Comparison of ENCODE assay signal across 8 mouse cellular contexts in the genomic region with DNA sequence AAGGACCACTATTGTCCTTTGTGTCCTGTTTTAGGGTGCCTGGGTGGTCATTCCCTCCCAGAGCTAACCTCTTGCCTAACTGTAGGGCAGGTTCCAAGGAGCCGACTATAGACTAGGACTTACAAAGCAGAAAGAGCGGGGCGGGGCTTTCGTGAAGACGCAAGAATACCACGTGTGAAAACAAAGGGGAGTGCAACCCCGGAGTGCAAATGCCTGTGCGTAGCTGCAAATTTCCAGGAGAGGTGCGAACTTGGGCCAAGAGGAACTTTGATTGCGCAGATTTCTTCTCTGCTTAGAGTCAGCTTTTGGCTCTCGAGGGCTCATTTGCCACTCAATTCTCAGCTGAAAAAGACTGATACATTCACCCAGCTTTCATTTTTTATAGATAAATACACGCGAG. TPM values are rescaled to one million over a fixed set of nuclear protein-coding genes. Genes with fewer than 3 reads are reported as not detected.
DNase-seq lines count a peak whose midpoint lies in the region; ATAC-seq and TF ChIP-seq lines count a peak whose summit lies in the region.

No protein-coding gene starts in this region.

- H3K27ac ChIP-seq in left cerebral cortex, adult 2 months = peak overlapping the region; percentile 16; the same call in 1 of the 2 replicates
- H3K27ac ChIP-seq in forebrain, embryonic 15.5 days (replicated peaks) = peak overlapping the region; percentile 57
- peak overlapping the region; percentile 49 for H3K27ac ChIP-seq in hindbrain, embryonic 15.5 days (replicated peaks)
- peak overlapping the region; percentile 97 for H3K27ac ChIP-seq in midbrain, embryonic 15.5 days
- 0 out of 2 replicates have a peak overlapping the region, but pooled peaks have one; percentile 18 for H3K27ac ChIP-seq in stomach, embryonic 16.5 days (ENCODE audit: low read length)

- H3K9me3 ChIP-seq in forebrain, embryonic 15.5 days = no peaks in the 10 kb centered on the region
- H3K9me3 ChIP-seq in hindbrain, embryonic 15.5 days = no peaks in the 10 kb centered on the region
- no peaks in the 10 kb centered on the region for H3K9me3 ChIP-seq in midbrain, embryonic 15.5 days
- H3K9me3 ChIP-seq in stomach, embryonic 16.5 days (replicated peaks; ENCODE audit: control insufficient read depth, low read length) = no peaks in the 10 kb centered on the region

- peaks cover 42% of the 10 kb centered on the region for H3K4me1 ChIP-seq in forebrain, embryonic 15.5 days
- H3K4me1 ChIP-seq in hindbrain, embryonic 15.5 days (replicated peaks) = peaks cover 43% of the 10 kb centered on the region
- peaks cover 40% of the 10 kb centered on the region for H3K4me1 ChIP-seq in midbrain, embryonic 15.5 days
- H3K4me1 ChIP-seq in stomach, embryonic 16.5 days (ENCODE audit: control insufficient read depth, insufficient read depth, low read length) = peaks cover 19% of the 10 kb centered on the region

- peak overlapping the region; percentile 76 for H3K4me2 ChIP-seq in forebrain, embryonic 15.5 days (replicated peaks)
- peak overlapping the region; percentile 69 for H3K4me2 ChIP-seq in hindbrain, embryonic 15.5 days
- H3K4me2 ChIP-seq in midbrain, embryonic 15.5 days = peak overlapping the region; percentile 80
- H3K4me2 ChIP-seq in stomach, embryonic 16.5 days (ENCODE audit: low read depth, low read length) = peak overlapping the region; percentile 78

- peak; percentile 81 for ATAC-seq in forebrain, embryonic 15.5 days (replicated peaks)
- peak; percentile 47 for ATAC-seq in hindbrain, embryonic 15.5 days (ENCODE audit: low FRiP score, low read depth)
- peak; percentile 84 for ATAC-seq in midbrain, embryonic 15.5 days (replicated peaks)
- ATAC-seq in stomach, embryonic 16.5 days (ENCODE audit: insufficient read depth, low FRiP score) = peak; percentile 56; the same call in 1 of the 2 replicates

- intact Hi-C loops in left cerebral cortex, adult 2 months (cut with DNase I) = loop anchor here (2.0 kb wide), 1 partner anchor 41 kb away; a partner anchor contains a TSS

- H3K9ac ChIP-seq in forebrain, embryonic 15.5 days (replicated peaks) = peak overlapping the region; percentile 60
- peak overlapping the region; percentile 97 for H3K9ac ChIP-seq in hindbrain, embryonic 15.5 days
- peak overlapping the region; percentile 99 for H3K9ac ChIP-seq in midbrain, embryonic 15.5 days
- peak overlapping the region; percentile 69 for H3K9ac ChIP-seq in stomach, embryonic 16.5 days (ENCODE audit: low read length)

- H3K27me3 ChIP-seq in forebrain, embryonic 15.5 days = no peaks in the 10 kb centered on the region
- H3K27me3 ChIP-seq in hindbrain, embryonic 15.5 days = no peaks in the 10 kb centered on the region
- H3K27me3 ChIP-seq in midbrain, embryonic 15.5 days (replicated peaks) = no peaks in the 10 kb centered on the region
- no peaks in the 10 kb centered on the region for H3K27me3 ChIP-seq in stomach, embryonic 16.5 days (ENCODE audit: control insufficient read depth, insufficient read depth, low read length)

- H3K36me3 ChIP-seq in forebrain, embryonic 15.5 days = peaks cover 10% of the 10 kb centered on the region; the same call in 1 of the 2 replicates
- H3K36me3 ChIP-seq in hindbrain, embryonic 15.5 days = peaks cover 10% of the 10 kb centered on the region
- H3K36me3 ChIP-seq in midbrain, embryonic 15.5 days (replicated peaks) = peaks cover 6% of the 10 kb centered on the region; the same call in 1 of the 2 replicates
- no peaks in the 10 kb centered on the region for H3K36me3 ChIP-seq in stomach, embryonic 16.5 days (ENCODE audit: control insufficient read depth, insufficient read depth, low read length)

- no peak for TF ChIP-seq CTCF in left cerebral cortex, adult 2 months (IDR thresholded peaks at IDR 0.05)

- WGBS in forebrain, embryonic 15.5 days = 0% methylated on average over 13 of the region's 13 CpGs
- 1% methylated on average over 13 of the region's 13 CpGs for WGBS in hindbrain, embryonic 15.5 days
- WGBS in midbrain, embryonic 15.5 days = under 1% methylated on average over 13 of the region's 13 CpGs
- under 1% methylated on average over 13 of the region's 13 CpGs for WGBS in stomach, embryonic 16.5 days

- H3K4me3 ChIP-seq in left cerebral cortex, adult 2 months = peak overlapping the region; percentile 92
- peak overlapping the region; percentile 60 for H3K4me3 ChIP-seq in forebrain, embryonic 15.5 days
- H3K4me3 ChIP-seq in hindbrain, embryonic 15.5 days = peak overlapping the region; percentile 92
- peak overlapping the region; percentile 98 for H3K4me3 ChIP-seq in midbrain, embryonic 15.5 days
- H3K4me3 ChIP-seq in stomach, embryonic 16.5 days (replicated peaks; ENCODE audit: low read length) = peak overlapping the region; percentile 90

- DNase-seq in left cerebral cortex, adult 2 months (ENCODE audit: extremely low spot score in 1 of 2, low spot score in 2 of 2) = no peak
- no peak for DNase-seq in left cerebral cortex, adult 8-10 months (ENCODE audit: low spot score in 2 of 2)
- DNase-seq in c-Kit-positive CD71-positive TER-119-negative erythroid progenitor cells, embryonic 14.5 days (ENCODE audit: low read depth) = peak; percentile 74
- peak; percentile 65 for DNase-seq in liver

RNA-seq across cellular contexts. Expression of a gene that starts 0.5 kb away (rescaled TPM):
- 10 to 100 TPM; 15.9 to 16.5 TPM for total RNA-seq in left cerebral cortex, adult 2 months (2021)
- total RNA-seq in left cerebral cortex, adult 8-10 months (2022) = 10 to 100 TPM; 11.3 to 16.9 (median 14.0) TPM
- 4.6 and 5.9 TPM in 2 replicates for polyA plus RNA-seq in forebrain, embryonic 15.5 days (2015; fragmentation: Nextera tagmentation; extraction: Ambion mirVana)
- polyA plus RNA-seq in hindbrain, embryonic 15.5 days (2015; fragmentation: Nextera tagmentation; extraction: Ambion mirVana) = 3.7 and 4.4 TPM in 2 replicates
- polyA plus RNA-seq in midbrain, embryonic 15.5 days (2015; fragmentation: Nextera tagmentation; extraction: Ambion mirVana) = 4.8 and 4.9 TPM in 2 replicates
- polyA plus RNA-seq in stomach, embryonic 16.5 days (2015; fragmentation: Nextera tagmentation; extraction: Ambion mirVana) = 1.4 and 1.6 TPM in 2 replicates

RNA-seq across cellular contexts. Expression of a gene that starts 34.5 kb away (rescaled TPM):
- 10 to 100 TPM; 26.0 to 27.3 TPM for total RNA-seq in left cerebral cortex, adult 2 months (2021)
- total RNA-seq in left cerebral cortex, adult 8-10 months (2022) = 10 to 100 TPM; 18.0 to 29.9 (median 24.9) TPM
- 21.7 and 23.3 TPM in 2 replicates for polyA plus RNA-seq in forebrain, embryonic 15.5 days (2015; fragmentation: Nextera tagmentation; extraction: Ambion mirVana)
- 20.2 and 22.7 TPM in 2 replicates for polyA plus RNA-seq in hindbrain, embryonic 15.5 days (2015; fragmentation: Nextera tagmentation; extraction: Ambion mirVana)
- polyA plus RNA-seq in midbrain, embryonic 15.5 days (2015; fragmentation: Nextera tagmentation; extraction: Ambion mirVana) = 22.0 and 22.1 TPM in 2 replicates
- 99.2 and 106 TPM in 2 replicates for polyA plus RNA-seq in stomach, embryonic 16.5 days (2015; fragmentation: Nextera tagmentation; extraction: Ambion mirVana)

RNA-seq across cellular contexts. Expression of a gene that starts 40.8 kb away (rescaled TPM):
- 10 to 100 TPM; 23.3 to 25.6 TPM for total RNA-seq in left cerebral cortex, adult 2 months (2021)
- 10 to 100 TPM; 26.2 to 29.3 (median 27.8) TPM for total RNA-seq in left cerebral cortex, adult 8-10 months (2022)
- 43.2 and 43.9 TPM in 2 replicates for polyA plus RNA-seq in forebrain, embryonic 15.5 days (2015; fragmentation: Nextera tagmentation; extraction: Ambion mirVana)
- polyA plus RNA-seq in hindbrain, embryonic 15.5 days (2015; fragmentation: Nextera tagmentation; extraction: Ambion mirVana) = 36.2 and 39.8 TPM in 2 replicates
- 38.5 and 40.3 TPM in 2 replicates for polyA plus RNA-seq in midbrain, embryonic 15.5 days (2015; fragmentation: Nextera tagmentation; extraction: Ambion mirVana)
- 25.2 and 29.1 TPM in 2 replicates for polyA plus RNA-seq in stomach, embryonic 16.5 days (2015; fragmentation: Nextera tagmentation; extraction: Ambion mirVana)

RNA-seq across cellular contexts. Expression of a gene that starts 44.6 kb away (rescaled TPM):
- 1 to 10 TPM; 4.5 to 6.7 TPM for total RNA-seq in left cerebral cortex, adult 2 months (2021)
- total RNA-seq in left cerebral cortex, adult 8-10 months (2022) = 1 to 10 TPM; 3.4 to 7.1 (median 4.7) TPM
- 7.1 TPM in 2 replicates for polyA plus RNA-seq in forebrain, embryonic 15.5 days (2015; fragmentation: Nextera tagmentation; extraction: Ambion mirVana)
- 8.3 and 10.2 TPM in 2 replicates for polyA plus RNA-seq in hindbrain, embryonic 15.5 days (2015; fragmentation: Nextera tagmentation; extraction: Ambion mirVana)
- polyA plus RNA-seq in midbrain, embryonic 15.5 days (2015; fragmentation: Nextera tagmentation; extraction: Ambion mirVana) = 5.2 and 7.2 TPM in 2 replicates
- 3.5 and 4.4 TPM in 2 replicates for polyA plus RNA-seq in stomach, embryonic 16.5 days (2015; fragmentation: Nextera tagmentation; extraction: Ambion mirVana)

Comparison
In these comparisons a context has a peak if more than half of its experiments do, and no peak if none do; other contexts are left out.
1. DNase-seq: peak in c-Kit-positive CD71-positive TER-119-negative erythroid progenitor cells, embryonic 14.5 days (single experiment) and liver (single experiment); none in left cerebral cortex, adult 2 months (0 of 2) and left cerebral cortex, adult 8-10 months (0 of 2).
2. H3K27ac ChIP-seq: peak in every context shown above with its lines; median percentile 97 in midbrain, embryonic 15.5 days; 57 in forebrain, embryonic 15.5 days; 49 in hindbrain, embryonic 15.5 days; 18 in stomach, embryonic 16.5 days; 16 in left cerebral cortex, adult 2 months.
3. Peak in every context shown above with its lines, with median percentiles within 50 percentile points of each other: H3K4me3 ChIP-seq, ATAC-seq, H3K4me2 ChIP-seq and H3K9ac ChIP-seq.